Mouse (Mus musculus): ENCODE measurements around the gene Nudt14.

The Nudt14 gene

GRCm38 (mm10) chr12:112950040-112950760, 8.3 kb upstream of the Nudt14 start:
- DNase-seq (ENCODE audit: low spot score): peak; percentile 68

DNA sequence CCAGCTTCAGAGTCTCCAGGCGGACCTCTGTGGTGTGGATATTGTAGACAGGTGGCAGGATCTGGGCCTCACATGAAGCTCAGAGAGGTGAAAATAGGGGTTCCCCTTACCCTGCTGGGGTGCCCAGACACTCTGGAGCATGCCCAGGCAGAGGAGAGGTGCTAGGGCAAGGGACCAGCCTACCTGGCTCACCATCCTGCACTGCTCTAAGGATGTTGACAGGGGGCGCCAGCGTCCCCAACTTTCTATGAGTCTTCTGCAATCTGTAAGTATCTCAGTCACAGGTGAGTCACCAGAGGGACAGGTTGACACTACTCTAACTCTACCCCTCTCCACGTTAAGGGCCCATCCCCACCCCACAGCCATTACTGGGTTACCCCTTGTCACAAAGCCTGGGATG, 5.4 kb upstream of the Nudt14 start:
- DNase-seq (ENCODE audit: low spot score): no peak

DNA sequence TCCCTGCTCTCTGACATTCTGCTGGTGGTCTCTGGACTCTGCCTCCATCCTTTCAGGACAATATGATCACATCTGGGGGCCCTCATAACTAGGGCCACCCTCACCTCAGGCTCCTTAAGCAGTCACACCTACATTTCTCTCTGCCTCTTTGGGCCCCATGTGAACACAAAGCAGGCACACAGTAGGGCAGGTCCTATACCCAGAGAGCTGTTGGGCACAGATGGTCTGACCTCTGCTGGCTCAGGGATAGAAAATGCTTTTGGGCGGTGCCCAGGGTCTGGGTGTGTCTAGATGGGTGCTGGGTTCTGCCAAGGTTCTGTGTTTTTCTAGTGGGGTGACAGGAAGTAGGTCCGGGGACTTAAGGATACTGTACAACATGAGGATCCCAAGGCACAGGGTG, 1.7 kb upstream of the Nudt14 start:
- DNase-seq (ENCODE audit: low spot score): no peak

GRCm38 (mm10) chr12:112941156-112941775, 658 bp downstream of the Nudt14 start:
- DNase-seq (ENCODE audit: low spot score): no peak

DNA sequence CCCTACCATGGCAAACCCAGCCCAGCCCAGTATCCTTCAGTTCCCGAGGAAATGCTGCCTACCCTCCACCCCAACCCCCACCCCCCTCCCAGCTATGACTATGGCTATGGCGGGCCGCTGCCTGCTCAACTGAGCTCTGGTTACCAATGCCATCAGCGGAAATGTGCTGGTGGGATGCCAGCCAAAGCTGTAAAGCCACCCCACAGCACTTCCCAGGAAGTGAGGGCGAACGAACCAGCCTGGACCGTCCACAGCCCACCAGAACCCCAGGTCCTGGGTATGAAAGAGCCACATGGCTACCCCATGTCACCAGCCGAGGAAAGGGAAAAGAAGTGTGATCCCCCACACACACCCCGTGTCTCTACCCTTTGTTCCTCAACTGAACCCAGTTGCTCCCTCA, 1.2 kb downstream of the Nudt14 start:
- no peak for DNase-seq (ENCODE audit: low spot score)

DNA sequence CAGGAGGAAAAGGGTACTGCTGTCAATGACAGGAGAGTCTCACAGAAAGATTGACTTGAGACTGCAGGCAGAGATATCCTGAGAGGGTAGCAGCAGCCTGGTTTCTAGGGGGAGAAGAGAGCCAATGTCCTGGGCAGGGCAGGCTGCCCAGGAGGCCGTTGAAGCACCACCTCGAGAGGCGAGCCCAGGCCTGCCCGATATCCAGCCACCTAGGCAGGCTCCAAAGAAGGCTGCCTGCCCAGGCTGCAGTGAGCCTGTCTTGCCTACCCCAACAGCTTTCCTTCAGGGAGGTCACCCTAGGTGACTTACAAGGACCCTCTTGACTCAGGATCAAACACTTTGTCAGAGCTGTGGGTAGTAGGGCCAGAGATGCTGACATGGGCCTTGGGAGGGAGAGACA, 1.7 kb downstream of the Nudt14 start:
- DNase-seq (ENCODE audit: low spot score): no peak

DNA sequence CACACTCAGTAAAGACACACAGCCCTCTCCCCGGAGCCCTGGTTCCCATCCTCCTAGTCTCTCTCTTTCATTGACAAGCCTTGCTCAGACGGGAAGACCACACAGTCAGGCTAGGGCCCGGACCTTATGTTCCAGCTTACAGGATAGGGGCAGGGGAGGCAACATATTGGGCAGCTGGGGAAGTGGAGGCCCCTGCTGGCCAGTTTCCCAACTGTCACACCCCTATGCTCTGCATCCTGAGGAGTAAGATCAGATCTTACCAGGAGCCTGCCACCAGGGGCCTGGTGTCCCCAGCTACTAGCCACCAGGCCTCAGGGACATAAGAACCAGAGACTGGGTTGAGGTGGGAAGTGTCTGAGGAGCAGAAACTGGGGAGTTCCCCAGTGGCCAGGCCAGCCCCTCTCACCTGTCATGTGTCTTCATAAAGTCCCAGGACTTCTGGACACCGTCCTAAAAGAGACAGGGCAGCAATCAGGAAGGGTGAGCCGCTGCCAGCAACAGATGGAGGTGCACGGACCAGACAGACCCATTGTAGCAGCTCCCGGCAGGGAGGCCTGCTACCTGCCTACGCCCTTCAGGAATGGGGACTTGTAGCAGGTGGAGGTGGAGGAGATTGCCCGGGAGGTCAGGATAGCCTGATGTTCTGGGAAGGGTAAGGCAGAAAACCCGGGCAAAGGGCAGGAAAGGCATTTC, 2.9 kb downstream of the Nudt14 start:
- DNase-seq (ENCODE audit: low spot score): no peak

DNA sequence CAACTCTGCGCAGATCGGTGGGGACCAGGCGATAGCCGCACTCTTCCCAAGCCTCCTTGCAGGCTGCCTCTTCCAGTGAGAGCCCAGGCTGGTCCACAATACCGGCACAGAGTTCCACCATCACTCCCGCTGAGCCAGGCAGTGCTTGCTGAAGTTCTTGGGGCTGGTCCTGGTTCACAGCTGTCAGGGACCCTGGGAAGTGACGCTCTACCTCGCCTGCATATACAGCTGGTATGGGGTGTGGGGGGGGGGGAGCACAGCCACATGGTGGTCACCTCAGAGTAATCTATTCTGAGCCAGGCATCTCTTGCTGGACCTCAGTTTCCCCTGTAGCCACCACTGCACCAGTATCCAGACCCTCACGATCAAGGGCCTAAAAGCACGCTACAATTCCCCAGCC, 3.6 kb downstream of the Nudt14 start:
- DNase-seq (ENCODE audit: low spot score): no peak

GRCm38 (mm10) chr12:112937906-112938305, 4.0 kb downstream of the Nudt14 start:
- no peak for DNase-seq (ENCODE audit: low spot score)

- no peak for DNase-seq (ENCODE audit: low spot score)
Measured at GRCm38 (mm10) chr12:112932647-112933046, 9.3 kb downstream of the Nudt14 start.

DNA sequence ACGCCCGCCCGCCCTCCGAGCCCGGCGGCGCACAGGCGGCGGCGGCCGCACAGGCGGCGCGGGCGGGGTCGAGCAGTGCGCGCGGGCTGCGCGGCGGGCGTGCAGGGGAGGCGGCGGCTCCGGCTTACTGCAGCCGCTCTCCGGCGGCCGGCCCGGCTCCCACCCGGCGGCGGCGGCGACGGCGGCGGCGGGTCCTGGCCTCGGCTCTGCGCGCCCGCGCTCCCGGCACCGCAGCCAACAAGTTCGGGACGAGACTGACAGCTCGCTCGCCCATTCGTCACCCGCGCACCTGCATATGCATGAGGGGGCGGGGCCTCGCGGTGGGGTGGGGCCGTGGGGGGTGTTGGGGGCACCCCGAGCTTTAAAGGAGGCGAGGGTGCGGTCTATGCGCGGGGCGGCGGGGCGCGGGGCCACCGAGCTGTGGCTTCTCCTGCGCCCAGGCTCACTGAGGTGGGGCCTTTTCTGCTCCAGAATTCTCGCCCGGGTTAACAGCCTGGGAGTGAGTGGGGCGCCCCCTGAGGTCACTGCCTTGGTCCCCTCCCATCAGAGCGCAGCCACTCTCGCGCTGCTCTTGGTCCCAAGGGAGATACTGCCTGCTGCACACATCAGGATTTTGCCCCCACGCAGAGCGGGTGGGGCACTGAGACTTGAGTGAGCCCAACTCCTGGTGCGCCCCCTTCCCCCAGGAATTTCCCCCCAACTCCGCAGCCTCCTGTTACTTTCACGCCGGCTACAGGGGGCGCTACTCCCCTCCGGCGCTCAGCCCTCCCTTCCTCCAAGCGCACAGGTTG, 12.2 kb downstream of the Nudt14 start, which contains the start of gene Jag2:
TSS of gene Jag2 (minus strand) at position 215 of the 791 bp plus-strand sequence.
- no peak for DNase-seq (ENCODE audit: low spot score)

GRCm38 (mm10) chr12:112928401-112929241, 13.3 kb downstream of the Nudt14 start:
- DNase-seq (ENCODE audit: low spot score): no peak

- DNase-seq (ENCODE audit: low spot score): no peak
Measured at GRCm38 (mm10) chr12:112927265-112927664, 14.7 kb downstream of the Nudt14 start.

GRCm38 (mm10) chr12:112925950-112926349, 16.0 kb downstream of the Nudt14 start:
- no peak for DNase-seq (ENCODE audit: low spot score)

- no peak for DNase-seq (ENCODE audit: low spot score)
Measured at GRCm38 (mm10) chr12:112922541-112922940, 19.4 kb downstream of the Nudt14 start.

- no peak for DNase-seq (ENCODE audit: low spot score)
Measured at GRCm38 (mm10) chr12:112921518-112921917, 20.4 kb downstream of the Nudt14 start.

DNA sequence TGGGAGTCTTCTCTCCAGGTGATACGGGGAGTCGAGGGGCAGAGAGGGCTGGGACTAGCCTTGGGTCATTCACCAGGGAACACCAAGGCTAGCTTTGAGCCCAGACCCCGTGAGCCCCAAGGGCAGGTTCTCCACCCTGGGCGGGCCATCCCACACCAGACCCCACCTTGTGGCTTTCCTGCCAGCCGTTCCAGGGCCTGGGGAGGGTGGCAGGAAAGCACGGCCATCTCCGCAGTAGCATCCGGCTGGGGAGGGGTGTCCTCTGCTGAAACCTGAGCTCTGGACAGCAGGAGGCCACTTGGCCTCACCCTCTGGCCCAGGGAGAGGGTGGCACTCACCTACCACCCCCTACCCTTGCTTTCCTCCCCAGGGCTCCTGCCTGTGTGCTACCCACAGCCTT, 24.0 kb downstream of the Nudt14 start:
- DNase-seq (ENCODE audit: low spot score): no peak

GRCm38 (mm10) chr12:112917486-112917885, 24.4 kb downstream of the Nudt14 start:
- no peak for DNase-seq (ENCODE audit: low spot score)

DNA sequence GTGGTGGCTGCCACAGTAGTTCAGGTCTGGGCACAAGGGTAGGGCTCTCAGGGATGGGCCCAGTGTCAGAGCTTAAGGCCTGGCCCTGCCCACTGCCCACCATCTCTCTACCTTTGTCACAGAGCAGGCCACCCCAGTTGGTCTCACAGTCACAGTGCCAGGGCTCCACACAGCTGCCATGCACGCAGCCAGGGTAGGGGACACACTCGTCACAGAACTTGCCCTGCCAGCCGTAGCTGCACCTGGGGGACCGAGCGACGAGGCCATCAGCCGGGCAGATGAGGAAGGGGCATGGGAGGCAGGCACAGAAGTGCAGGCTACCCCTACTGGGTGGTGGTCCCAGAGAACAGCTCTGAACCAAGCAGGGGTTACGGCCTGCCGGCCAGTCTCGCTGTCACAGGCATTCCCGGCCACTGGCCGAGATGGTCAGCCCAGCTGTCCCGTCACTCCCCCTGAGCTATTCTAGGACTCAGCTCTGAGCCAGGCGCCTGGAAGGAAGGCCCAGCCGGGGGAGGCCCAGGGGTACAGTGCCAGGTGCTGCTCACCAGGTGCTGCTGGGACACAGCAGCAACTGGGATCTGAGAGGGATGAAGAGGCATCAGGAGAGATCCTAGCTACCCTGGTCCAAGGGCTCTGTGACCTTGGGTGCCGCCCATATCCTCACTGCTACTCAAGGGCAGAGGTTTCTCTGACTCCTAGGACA, 25.1 kb downstream of the Nudt14 start:
- DNase-seq (ENCODE audit: low spot score): no peak

DNA sequence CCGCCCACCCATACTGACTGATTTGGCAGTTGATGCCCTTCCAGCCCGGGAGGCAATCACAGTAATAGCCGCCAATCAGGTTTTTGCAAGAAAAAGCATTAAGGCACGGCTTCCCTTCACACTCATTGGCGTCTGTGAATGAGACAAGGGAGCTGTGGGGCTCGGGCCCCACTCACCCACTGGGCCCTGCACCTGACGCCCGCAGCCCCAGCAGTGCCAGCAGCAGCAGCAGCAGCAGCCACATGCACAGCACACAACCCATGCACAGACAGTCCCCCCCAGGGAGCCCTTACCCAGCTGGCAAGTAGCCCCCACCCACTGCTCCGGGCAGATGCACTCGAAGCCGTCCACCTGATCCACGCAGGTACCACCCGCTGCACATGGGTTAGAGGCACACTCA, 26.3 kb downstream of the Nudt14 start:
- DNase-seq (ENCODE audit: low spot score): no peak

GRCm38 (mm10) chr12:112914527-112914926, 27.4 kb downstream of the Nudt14 start:
- no peak for DNase-seq (ENCODE audit: low spot score)

Data from ovary, postnatal 14 days (tissue).